Mouse (Mus musculus) stomach, embryonic 14.5 days (tissue): ENCODE measurements around the gene Thbd. TPM values are rescaled to one million over a fixed set of nuclear protein-coding genes. Genes with fewer than 3 reads are reported as not detected.
A peak's percentile ranks its signal among the peaks of the same experiment; 100 is the strongest.

Experiments
- ATAC-seq: fragments of 200-750 bp; cut with Nextera tagmentation; 2 replicates; pipeline ENCODE4 v1.8.0; 2017; ENCODE audit warnings: low read depth, moderate TSS enrichment; ENCODE audit not compliant: insufficient number of reproducible peaks, insufficient read depth, low FRiP score
- H3K27ac ChIP-seq: fragments of 300-500 bp; sonication (generic); 2 replicates; pipeline ENCODE4 v1.5.1; 2014; ENCODE audit warnings: mild to moderate bottlenecking, low read length, moderate library complexity, mixed read lengths
- H3K27me3 ChIP-seq: fragments of 300-500 bp; sonication (generic); 2 replicates; pipeline ENCODE4 v1.6.1; 2014; ENCODE audit warnings: low read length, control low read depth, mixed read lengths; ENCODE audit not compliant: control insufficient read depth, insufficient read depth
- H3K36me3 ChIP-seq: fragments of 300-500 bp; sonication (generic); 2 replicates; pipeline ENCODE4 v1.6.1; 2014; ENCODE audit warnings: mild to moderate bottlenecking, control low read depth, low read length, moderate library complexity, mixed read lengths; ENCODE audit not compliant: control insufficient read depth, insufficient read depth
- H3K4me1 ChIP-seq: fragments of 300-500 bp; sonication (generic); 2 replicates; pipeline ENCODE4 v1.6.1; 2014; ENCODE audit warnings: low read length, control low read depth, mixed read lengths; ENCODE audit not compliant: control insufficient read depth, insufficient read depth
- H3K4me2 ChIP-seq: fragments of 300-500 bp; sonication (generic); replicated peaks from 2 replicates; pipeline ENCODE4 v1.6.1; 2014; ENCODE audit warnings: low read depth, low read length, control low read depth
- H3K4me3 ChIP-seq: fragments of 300-500 bp; sonication (generic); 2 replicates; pipeline ENCODE4 v1.5.1; 2014; ENCODE audit warnings: low read depth, low read length, control low read depth
- H3K9ac ChIP-seq: fragments of 300-500 bp; sonication (generic); replicated peaks from 2 replicates; pipeline ENCODE4 v1.6.1; 2014; ENCODE audit warnings: low read depth, mild to moderate bottlenecking, control low read depth, low read length, moderate library complexity, mixed read lengths
- H3K9me3 ChIP-seq: fragments of 300-500 bp; sonication (generic); 2 replicates; pipeline ENCODE4 v1.6.1; 2016; ENCODE audit warnings: low read depth, low read length, control low read depth; ENCODE audit not compliant: control insufficient read depth
- WGBS: fragments of 180-500 bp; shearing (Covaris S2); extraction: QIAGEN DNeasy Blood & Tissue Kit; methylation state at CpG from one replicate; pipeline ENCODE4 v1.1.7; 2014; 5-methylcytosine and 5-hydroxymethylcytosine counted together
- polyA plus RNA-seq: library from polyadenylated mRNA; unstranded; fragments of >200 nt; fragmentation: Nextera tagmentation; extraction: Ambion mirVana; gene quantifications from 2 replicates; pipeline ENCODE4 v1.2.1, GENCODE M21; 2014

The Thbd gene
- polyA plus RNA-seq, 1 experiment from 2014 or later = 25.9 TPM

DNA sequence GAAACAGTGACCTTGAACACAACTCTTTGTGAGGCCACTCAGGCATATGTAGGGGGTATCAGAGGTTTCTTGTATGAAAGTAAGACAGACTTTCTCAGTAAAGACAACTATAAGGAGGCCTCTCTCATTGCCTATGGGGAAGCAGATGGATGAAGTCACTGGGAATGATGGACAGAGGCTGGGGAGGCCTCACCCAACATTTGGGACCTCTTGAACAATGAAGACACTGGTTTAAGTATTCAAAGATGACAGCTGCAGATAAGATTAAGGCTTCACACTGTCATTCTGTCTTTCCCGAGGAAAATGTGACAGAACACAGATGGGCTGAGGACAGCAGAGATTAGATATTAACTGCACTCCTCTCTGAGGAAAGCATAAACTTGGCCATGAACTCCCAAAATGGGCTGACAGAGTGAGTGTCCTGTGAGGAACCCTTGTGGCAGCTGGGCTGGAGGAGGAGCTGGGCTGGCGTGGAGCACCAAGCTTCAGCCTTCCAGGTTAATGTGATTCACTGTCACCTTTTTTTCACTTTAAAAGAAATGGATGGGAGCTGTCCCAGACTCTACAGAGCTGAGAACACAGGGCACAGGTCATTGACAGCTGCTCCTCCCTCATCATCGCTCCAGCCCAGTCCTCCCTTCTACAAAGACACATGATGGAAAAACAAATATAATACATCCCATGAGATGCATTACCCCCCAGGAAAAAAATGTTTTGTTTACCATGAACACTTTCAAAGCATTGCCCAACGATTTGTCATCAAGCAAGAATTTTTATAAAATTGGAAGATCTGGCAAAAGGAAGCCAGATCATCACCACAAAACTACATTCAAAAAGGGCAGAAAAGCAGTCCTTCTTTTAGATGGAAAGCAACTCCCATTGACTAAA is 36.0 kb downstream of the Thbd start:
- Histone ChIP-seq H3K9ac (no peak overlapping the region), H3K27me3 (no peaks in the 10 kb centered on the region), H3K27ac (no peak overlapping the region), H3K36me3 (no peaks in the 10 kb centered on the region), H3K9me3 (no peaks in the 10 kb centered on the region), H3K4me3 (no peak overlapping the region), H3K4me1 (no peaks in the 10 kb centered on the region; the same call in 1 of the 2 replicates), H3K4me2 (no peak overlapping the region)
- 41% methylated on average over 4 of the region's 4 CpGs for WGBS
- ATAC-seq = peak; percentile 56; the same call in 1 of the 2 replicates

DNA sequence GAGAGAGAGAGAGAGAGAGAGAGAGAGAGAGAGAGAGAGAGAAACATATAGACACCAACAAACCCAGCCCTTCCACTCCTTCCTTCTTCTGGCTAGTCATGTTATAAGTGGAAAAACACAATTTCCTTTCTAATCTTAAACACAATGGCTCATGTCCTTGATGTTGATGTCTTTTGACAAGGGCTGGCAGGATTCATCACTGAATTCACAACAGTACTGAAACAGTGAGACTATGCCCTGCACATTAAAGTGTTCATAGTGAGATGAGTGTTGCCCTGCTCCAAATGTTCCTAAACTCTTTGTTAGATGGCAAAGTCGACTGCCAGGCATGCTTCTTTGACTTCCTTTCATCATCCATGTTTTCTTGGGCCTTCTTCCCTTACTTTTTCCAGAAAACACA is 42.8 kb downstream of the Thbd start:
- WGBS = 52% methylated on average over 1 of the region's 1 CpGs
- Histone ChIP-seq H3K27me3 (no peaks in the 10 kb centered on the region), H3K36me3 (no peaks in the 10 kb centered on the region), H3K9me3 (no peaks in the 10 kb centered on the region), H3K27ac (no peak overlapping the region), H3K4me1 (no peaks in the 10 kb centered on the region), H3K9ac (no peak overlapping the region), H3K4me3 (no peak overlapping the region), H3K4me2 (no peak overlapping the region)
- no peak for ATAC-seq

DNA sequence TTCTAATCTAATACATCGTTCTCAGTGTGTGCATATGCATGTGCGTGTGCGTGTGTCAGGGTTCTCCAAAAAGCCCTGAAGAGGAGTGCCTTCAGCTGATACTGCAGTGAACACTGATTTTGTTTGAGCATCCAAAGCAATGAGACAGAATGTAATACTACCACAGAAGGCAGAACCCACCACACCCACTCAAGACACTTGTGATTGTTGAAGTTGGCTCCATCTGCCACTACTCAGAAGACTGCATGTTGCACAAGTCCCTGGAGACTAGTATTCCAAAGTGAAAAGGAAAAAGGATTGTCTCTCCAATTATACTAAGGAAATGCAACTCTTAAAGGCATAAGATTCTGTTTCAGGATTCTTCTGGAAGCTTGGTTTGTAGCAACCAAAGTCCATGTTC is 43.5 kb downstream of the Thbd start:
- WGBS = 94% methylated on average over 3 of the region's 3 CpGs
- no peaks in the 10 kb centered on the region for H3K4me1 ChIP-seq

DNA sequence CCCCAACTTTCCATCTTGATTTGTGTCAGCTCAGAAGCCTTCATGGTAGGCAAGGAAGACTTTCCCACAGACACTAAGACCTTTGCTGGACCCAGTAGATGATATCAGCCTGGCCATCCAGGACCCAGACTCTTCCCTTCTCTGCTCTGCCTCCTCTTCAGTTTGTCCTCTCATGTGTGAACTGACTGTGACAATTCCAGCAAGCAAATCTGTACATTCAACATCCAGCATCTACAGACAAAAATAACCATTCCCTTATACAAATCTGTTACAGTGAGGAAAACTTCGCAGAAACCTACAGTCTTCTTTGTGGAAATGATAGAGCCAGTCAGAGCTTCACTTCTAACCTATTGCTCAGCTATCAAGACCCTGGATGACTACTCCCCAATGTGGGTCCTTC is 50.8 kb downstream of the Thbd start:
- H3K4me1 ChIP-seq = no peaks in the 10 kb centered on the region
- H3K27ac ChIP-seq = no peak overlapping the region
- no peak overlapping the region for H3K9ac ChIP-seq
- no peaks in the 10 kb centered on the region for H3K36me3 ChIP-seq
- ATAC-seq = no peak
- no peak overlapping the region for H3K4me2 ChIP-seq
- 88% methylated on average over 1 of the region's 1 CpGs for WGBS
- H3K27me3 ChIP-seq = no peaks in the 10 kb centered on the region
- H3K9me3 ChIP-seq = no peaks in the 10 kb centered on the region
- H3K4me3 ChIP-seq = no peak overlapping the region

More for the DNA sequence above, 43.5 kb downstream of the Thbd start:
- no peak overlapping the region for H3K9ac ChIP-seq
- H3K27me3 ChIP-seq = no peaks in the 10 kb centered on the region
- H3K36me3 ChIP-seq = no peaks in the 10 kb centered on the region
- no peak overlapping the region for H3K4me2 ChIP-seq
- ATAC-seq = no peak
- H3K4me3 ChIP-seq = no peak overlapping the region
- no peaks in the 10 kb centered on the region for H3K9me3 ChIP-seq
- H3K27ac ChIP-seq = no peak overlapping the region

Other genes starting within 250 kb of the Thbd start
- gene Sstr4, start 12.8 kb downstream of the Thbd start, polyA plus RNA-seq = 3.9 and 4.0 TPM in 2 replicates
- gene Cd93, start 35.4 kb upstream of the Thbd start, polyA plus RNA-seq = 12.8 and 13.7 TPM in 2 replicates